8 mouse cellular contexts compared by ENCODE assay signal in the genomic region with DNA sequence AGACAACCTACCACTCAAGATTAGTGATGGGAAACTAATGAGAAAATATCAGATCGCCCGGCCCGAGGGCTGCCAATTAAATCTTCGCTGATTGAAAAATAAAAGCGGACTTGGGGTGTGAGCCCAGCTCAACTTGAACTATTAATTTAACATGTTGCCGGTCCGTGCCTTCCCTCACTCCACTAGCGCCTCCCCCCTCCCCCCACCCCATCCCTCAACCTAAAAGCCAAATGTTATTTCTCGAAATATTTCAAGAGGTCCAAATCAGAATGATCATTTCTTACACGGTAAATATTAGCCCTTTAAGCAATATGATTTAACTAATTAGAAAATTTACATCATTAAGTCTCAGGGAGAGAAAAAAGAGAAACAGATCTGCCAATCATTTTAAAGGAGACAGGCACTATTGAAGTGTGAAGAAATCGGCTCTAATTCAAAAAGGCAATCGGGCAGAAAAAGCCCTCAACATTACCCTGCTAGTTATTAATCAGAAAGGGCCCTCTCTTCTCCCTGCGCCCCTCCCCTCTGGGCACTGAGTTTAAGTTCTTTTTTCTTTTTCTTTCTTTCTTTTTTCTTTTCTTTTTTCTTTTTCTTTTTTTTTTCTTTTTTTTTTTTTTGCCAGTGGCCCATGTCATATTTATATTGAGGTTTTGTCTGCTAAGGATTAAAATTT.
DNase-seq lines count a peak whose midpoint lies in the region; ATAC-seq and TF ChIP-seq lines count a peak whose summit lies in the region.

No protein-coding gene starts in this region.

- peak overlapping the region; percentile 47 for H3K4me3 ChIP-seq in left cerebral cortex, adult 2 months
- peak overlapping the region; percentile 45 for H3K4me3 ChIP-seq in forebrain, embryonic 10.5 days
- peak overlapping the region; percentile 19 for H3K4me3 ChIP-seq in limb, embryonic 12.5 days (replicated peaks)

- DNase-seq in left cerebral cortex, adult 2 months (ENCODE audit: extremely low spot score in 1 of 2, low spot score in 2 of 2), result no peak
- DNase-seq in left cerebral cortex, adult 8-10 months (ENCODE audit: low spot score in 2 of 2), result no peak
- peak; percentile 55 for DNase-seq in forebrain, embryonic 10.5 days (ENCODE audit: extremely low spot score, low spot score)
- DNase-seq in retina, postnatal 1 day, result peak; percentile 84
- no peak for DNase-seq in urinary bladder, adult 2 months (ENCODE audit: low spot score)
- DNase-seq in right cerebral cortex, postnatal 36 days (ENCODE audit: low spot score in 2 of 2), result no peak
- no peak for DNase-seq in adrenal gland, adult 2 months

- no peak for TF ChIP-seq CTCF in left cerebral cortex, adult 2 months (IDR thresholded peaks at IDR 0.05)

- H3K9me3 ChIP-seq in forebrain, embryonic 10.5 days, result no peaks in the 10 kb centered on the region
- H3K9me3 ChIP-seq in limb, embryonic 12.5 days, result no peaks in the 10 kb centered on the region

- H3K4me2 ChIP-seq in limb, embryonic 12.5 days, result peak overlapping the region; percentile 45

- H3K4me1 ChIP-seq in forebrain, embryonic 10.5 days, result peaks cover 93% of the 10 kb centered on the region
- peaks cover 25% of the 10 kb centered on the region for H3K4me1 ChIP-seq in limb, embryonic 12.5 days (replicated peaks)

- no peak for ATAC-seq in limb, embryonic 12.5 days (ENCODE audit: insufficient number of reproducible peaks, insufficient read depth, low FRiP score, low TSS enrichment, low read depth)

- WGBS in forebrain, embryonic 10.5 days, result 0% methylated on average over 13 of the region's 13 CpGs
- WGBS in limb, embryonic 12.5 days, result 2% methylated on average over 13 of the region's 13 CpGs

- H3K27me3 ChIP-seq in forebrain, embryonic 10.5 days (ENCODE audit: poor library complexity, severe bottlenecking), result peaks cover 93% of the 10 kb centered on the region
- H3K27me3 ChIP-seq in limb, embryonic 12.5 days, result peaks cover 87% of the 10 kb centered on the region

- no peak overlapping the region for H3K9ac ChIP-seq in limb, embryonic 12.5 days (replicated peaks)

- no peaks in the 10 kb centered on the region for H3K36me3 ChIP-seq in forebrain, embryonic 10.5 days (replicated peaks)
- H3K36me3 ChIP-seq in limb, embryonic 12.5 days, result no peaks in the 10 kb centered on the region

- peak overlapping the region; percentile 33; the same call in 1 of the 2 replicates for H3K27ac ChIP-seq in left cerebral cortex, adult 2 months
- H3K27ac ChIP-seq in forebrain, embryonic 10.5 days, result peak overlapping the region; percentile 83
- no peak overlapping the region for H3K27ac ChIP-seq in limb, embryonic 12.5 days

- intact Hi-C loops in left cerebral cortex, adult 2 months (cut with DNase I), result loop anchor here (2.0 to 10.0 kb wide), 7 partner anchors 106 to 1594 kb away; no protein-coding TSS in a partner anchor

Comparison
In these comparisons a context has a peak if more than half of its experiments do, and no peak if none do; other contexts are left out.
1. DNase-seq: peak in forebrain, embryonic 10.5 days (single experiment) and retina, postnatal 1 day (single experiment); none in left cerebral cortex, adult 2 months (0 of 2), left cerebral cortex, adult 8-10 months (0 of 2), urinary bladder, adult 2 months (single experiment), right cerebral cortex, postnatal 36 days (0 of 2) and adrenal gland, adult 2 months (single experiment).
2. Peak in every context shown above with its lines, with median percentiles within 50 percentile points of each other: H3K4me3 ChIP-seq.